Mouse (Mus musculus) heart, adult 11 months (tissue): ENCODE results near the gene Tro.

Experiments used
- DNase-seq: peaks from one replicate; pipeline ENCODE4 v3.0.0; 2022

Tro gene

DNA sequence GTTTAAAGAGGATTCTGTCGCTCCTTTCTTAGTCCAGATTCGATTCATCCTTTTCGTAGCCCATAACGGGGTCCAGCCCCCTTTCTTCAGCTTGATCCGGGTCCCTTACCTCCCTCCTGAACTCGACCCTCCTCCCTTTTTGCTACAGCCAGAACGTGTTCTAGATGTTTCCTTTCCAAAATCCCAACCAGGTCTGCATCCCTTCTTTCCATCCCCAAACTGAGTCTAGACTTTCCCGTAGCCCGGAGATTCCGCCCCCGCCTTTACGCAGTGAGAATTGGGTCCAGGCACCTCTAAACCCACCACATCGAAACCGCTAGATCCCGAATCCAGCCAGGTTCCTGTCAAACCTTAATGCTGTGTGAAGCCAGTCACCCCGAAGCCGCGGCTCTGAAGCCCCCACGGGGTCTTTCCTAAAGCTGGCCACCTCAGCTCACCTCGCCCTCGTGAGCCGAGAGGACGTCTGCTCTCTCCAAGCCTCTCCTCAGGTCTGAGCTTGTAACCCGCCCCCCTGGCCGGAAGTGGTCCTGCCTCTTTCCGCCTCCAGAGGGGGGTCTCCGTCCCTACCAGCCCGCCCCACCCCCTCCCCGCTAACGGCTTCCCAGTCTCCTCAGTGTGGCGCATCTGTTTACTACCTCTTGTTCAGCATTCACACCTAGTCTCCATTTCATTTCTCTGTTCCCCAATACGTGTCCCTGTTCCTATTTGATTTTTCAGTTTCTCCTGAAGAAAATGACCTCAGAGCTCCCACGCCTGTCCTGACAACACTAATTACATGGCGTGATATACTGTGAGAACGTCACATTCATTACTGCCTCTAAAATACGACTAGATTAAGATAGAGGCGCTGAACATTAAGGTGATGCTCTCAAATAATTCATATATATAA lies at the start of gene Tro:
TSS of gene Tro (minus strand) at position 676 of the 889 bp plus-strand sequence.
- DNase-seq, result peak; percentile 85

DNA sequence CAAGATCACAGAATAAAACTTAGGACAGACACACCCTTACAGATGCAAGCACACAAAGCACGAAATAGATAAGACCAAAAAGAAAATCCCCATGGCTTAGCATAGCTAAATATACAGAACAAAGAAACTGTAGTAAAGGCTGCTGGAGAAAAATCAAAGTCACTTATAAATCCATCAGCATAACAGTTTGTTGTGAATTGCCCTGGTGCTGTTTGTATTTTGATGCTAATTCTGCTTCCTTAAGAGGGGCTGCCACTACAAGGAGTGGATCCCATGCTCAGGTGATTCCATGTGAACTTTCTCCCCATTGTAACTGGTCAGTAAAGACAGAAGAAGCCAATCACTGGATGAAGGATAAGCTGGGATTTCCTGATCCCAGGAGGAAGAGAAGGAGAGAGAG lies 20.1 kb upstream of the Tro start:
- no peak for DNase-seq

DNA sequence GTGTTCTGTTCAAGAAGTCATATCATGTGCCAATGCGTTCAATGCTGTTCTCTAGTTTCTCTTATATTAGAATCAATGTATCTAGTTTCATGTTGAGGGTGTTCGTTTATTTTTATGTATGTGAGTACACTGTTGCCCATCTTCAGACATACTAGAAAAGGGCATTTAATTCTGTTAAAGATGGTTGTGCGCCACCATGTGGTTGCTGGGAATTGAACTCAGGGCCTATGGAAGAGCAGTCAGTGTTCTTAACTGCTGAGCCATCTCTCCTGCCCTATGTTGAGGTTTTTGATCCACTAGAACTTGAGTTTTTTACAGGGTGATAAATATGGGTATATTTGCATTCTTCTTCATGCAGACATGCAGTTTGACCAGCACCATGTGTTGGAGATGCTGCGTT lies 5.4 kb upstream of the Tro start:
- DNase-seq, result peak; percentile 74

DNA sequence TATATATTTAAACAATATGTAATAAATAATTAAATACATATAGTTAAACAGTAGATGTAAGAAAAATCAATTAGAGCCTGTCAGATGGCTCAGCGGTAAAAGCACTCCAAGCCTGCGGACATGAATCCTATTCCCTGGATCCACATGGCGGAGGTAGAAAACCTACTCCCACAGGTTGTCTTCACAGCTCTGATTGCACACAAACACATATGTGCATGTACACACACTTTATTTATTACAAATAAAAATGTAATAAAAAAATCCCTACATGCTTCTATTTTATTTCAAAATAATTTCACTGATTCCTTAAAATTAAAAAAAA lies 375 bp upstream of the Tro start:
- DNase-seq, result no peak

DNA sequence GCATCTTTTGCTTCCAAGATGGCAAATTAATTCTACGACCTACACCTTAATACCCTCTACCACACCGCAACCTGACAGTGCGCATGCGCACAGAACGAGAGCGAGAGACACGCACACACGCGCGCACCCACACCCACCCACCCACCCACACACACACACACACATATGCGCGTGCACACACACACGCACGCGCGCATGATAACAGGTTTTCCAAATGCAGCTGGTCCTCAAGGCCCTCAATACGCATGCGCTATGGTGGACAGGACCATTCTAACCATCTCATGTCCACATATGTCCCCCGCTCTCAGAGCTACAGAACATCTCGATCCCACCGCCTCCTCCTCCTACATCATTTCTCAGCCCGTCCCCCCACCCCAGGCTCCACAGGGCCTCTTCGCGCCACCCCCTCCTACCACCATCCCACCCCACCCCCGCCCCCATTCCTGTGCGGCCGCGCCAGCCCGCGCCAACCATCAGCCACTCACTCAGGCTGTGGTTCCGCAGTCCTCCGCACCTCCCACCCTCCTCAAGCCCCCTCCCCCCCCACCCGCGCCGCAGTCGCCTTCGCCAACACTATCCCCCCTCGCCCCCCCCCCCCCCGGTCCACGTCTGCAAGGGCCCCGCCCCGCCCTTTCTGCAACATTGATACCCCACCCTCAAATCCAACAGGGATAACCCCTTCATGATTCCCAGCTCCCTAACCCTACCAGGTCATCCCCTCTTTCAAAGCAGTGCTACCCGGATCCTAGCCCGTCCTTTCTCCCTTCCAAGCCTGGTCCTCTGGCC lies 1.1 kb downstream of the Tro start:
- DNase-seq, result peak; percentile 81

DNA sequence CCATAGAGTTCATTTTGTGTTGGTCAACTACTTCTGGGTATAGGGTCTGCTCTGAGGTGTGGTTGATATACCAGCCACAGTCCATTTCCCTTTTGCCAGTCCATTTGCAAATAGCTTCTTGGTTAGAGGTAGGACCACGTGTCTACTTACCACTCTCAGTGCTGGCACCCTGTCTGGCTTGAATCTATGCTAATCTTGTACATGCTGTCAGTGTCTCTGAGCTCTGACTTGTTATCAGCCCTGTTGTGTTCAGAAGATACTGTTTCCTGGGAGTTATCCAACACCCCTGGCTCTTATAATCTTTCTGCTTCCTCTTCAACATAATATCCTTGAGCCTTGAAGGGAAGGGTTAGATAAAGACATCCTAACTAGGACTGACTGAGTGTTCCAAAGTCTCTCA lies 21.0 kb downstream of the Tro start:
- DNase-seq, result no peak

DNA sequence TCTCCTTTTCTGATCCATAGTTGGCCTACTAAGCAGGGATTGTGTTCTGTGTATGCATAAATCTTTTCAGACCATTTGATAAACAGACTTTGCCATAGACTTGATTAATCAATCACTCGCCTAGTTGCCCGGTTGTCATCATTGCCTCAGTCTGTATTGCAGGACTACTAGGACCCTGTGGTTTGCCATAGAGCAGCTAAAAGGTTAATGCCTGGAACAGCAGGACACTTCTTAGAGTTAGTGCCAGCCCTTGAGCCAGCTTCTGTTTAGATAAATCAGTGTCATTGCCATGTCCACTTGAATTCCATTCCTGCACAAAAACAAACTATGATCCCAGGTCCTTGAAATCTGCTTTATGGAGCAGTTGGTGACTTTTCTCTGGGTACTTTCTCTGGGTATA lies 58.5 kb downstream of the Tro start:
- peak; percentile 55 for DNase-seq
